Mouse (Mus musculus): Measurements from ENCODE around the gene Prdm16.

DNA sequence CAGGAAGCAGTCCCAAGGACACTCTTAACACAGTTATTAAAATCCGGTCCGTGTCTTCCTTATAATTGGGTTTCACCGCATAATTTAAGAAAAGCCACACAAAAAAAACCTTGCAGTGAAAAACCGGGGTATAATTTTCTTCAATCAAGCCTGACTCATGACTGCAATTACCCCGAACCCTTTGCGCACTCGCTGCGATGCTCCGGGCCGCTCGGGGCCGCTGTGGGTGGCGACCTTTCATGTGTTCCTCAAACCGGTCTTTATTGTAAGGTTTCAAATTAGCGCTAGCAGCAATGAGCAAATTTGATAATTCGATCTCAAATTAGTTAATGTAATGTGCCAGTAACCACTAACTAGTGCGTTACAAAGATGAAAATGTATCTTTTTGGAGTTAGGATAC, 215.9 kb downstream of the Prdm16 start:
- TF ChIP-seq E2F4 (IDR thresholded peaks at IDR 0.05; ENCODE audit: insufficient read depth), result no peak
- no peak for TF ChIP-seq MAX (IDR thresholded peaks at IDR 0.05; ENCODE audit: low read depth)
- TF ChIP-seq POLR2A (IDR thresholded peaks at IDR 0.05; ENCODE audit: insufficient read length, low read depth), result no peak
- TF ChIP-seq CEBPB (IDR thresholded peaks at IDR 0.05; ENCODE audit: insufficient read depth, poor library complexity, severe bottlenecking), result no peak

Data from myocyte (in vitro differentiated cells).